Mouse (Mus musculus) ES-E14 (cell line): ENCODE measurements around the gene Chtf18. TPM values are rescaled to one million over a fixed set of nuclear protein-coding genes. Genes with fewer than 3 reads are reported as not detected.

Experiments
- DNase-seq: peaks from one replicate; pipeline ENCODE4 v3.0.0-alpha.2; 2013; ENCODE audit warnings: low read depth, low spot score
- H3K27ac ChIP-seq: 2 replicates; pipeline ENCODE4 v1.5.1; 2012; ENCODE audit warnings: low read depth, mild to moderate bottlenecking, low read length, moderate library complexity, mixed read lengths; ENCODE audit not compliant: poor library complexity, insufficient read depth, severe bottlenecking
- H3K36me3 ChIP-seq: 2 replicates; pipeline ENCODE4 v1.6.1; 2012; ENCODE audit warnings: mild to moderate bottlenecking, low read length, moderate library complexity, mixed read lengths; ENCODE audit not compliant: control insufficient read depth, poor library complexity, insufficient read depth, severe bottlenecking
- H3K4me1 ChIP-seq, 2 experiments: fragments of 150-350 bp in 1 of 2; sonication (generic) in 1 of 2; 2 replicates each; pipeline ENCODE4 v1.6.1; 2012; ENCODE audit warnings: low read length in 2 of 2, mild to moderate bottlenecking in 1 of 2, mixed read lengths in 1 of 2; ENCODE audit not compliant: control insufficient read depth in 2 of 2, insufficient read depth in 2 of 2, poor library complexity in 1 of 2
- H3K4me3 ChIP-seq, 2 experiments: fragments of 150-350 bp in 1 of 2; sonication (generic) in 1 of 2; 2 replicates each; pipeline ENCODE4 v1.5.1; 2012; ENCODE audit warnings: low read length in 2 of 2, low read depth in 1 of 2, mild to moderate bottlenecking in 1 of 2, mixed read lengths in 1 of 2; ENCODE audit not compliant: insufficient read depth in 1 of 2, poor library complexity in 1 of 2, severe bottlenecking in 1 of 2
- H3K9ac ChIP-seq: 2 replicates; pipeline ENCODE4 v1.6.1; 2012; ENCODE audit warnings: low read depth, mild to moderate bottlenecking, low read length, mixed read lengths; ENCODE audit not compliant: poor library complexity, insufficient read depth, severe bottlenecking
- H3K9me3 ChIP-seq: fragments of 150-350 bp; sonication (generic); 2 replicates; pipeline ENCODE4 v1.6.1; 2012; ENCODE audit warnings: low read depth, mild to moderate bottlenecking, low read length; ENCODE audit not compliant: control insufficient read depth, insufficient read depth
- CHD2 ChIP-seq: IDR thresholded peaks from 2 replicates; pipeline ENCODE4 v1.6.1; 2014; ENCODE audit warnings: mild to moderate bottlenecking, low read depth, low read length, inconsistent platforms
- HCFC1 ChIP-seq: IDR thresholded peaks from 2 replicates; pipeline ENCODE4 v1.6.1; 2012; ENCODE audit warnings: low read length, inconsistent platforms, borderline replicate concordance; ENCODE audit not compliant: insufficient read depth
- MAFK ChIP-seq: IDR thresholded peaks from 2 replicates; pipeline ENCODE4 v1.6.1; 2014; ENCODE audit warnings: mild to moderate bottlenecking, low read depth, low read length, inconsistent platforms; ENCODE audit not compliant: insufficient read depth
- ZC3H11A ChIP-seq: IDR thresholded peaks from 2 replicates; pipeline ENCODE4 v1.6.1; 2012; ENCODE audit warnings: low read depth, mild to moderate bottlenecking, inconsistent platforms, low read length, borderline replicate concordance
- ZNF384 ChIP-seq: IDR thresholded peaks from 2 replicates; pipeline ENCODE4 v1.6.1; 2012; ENCODE audit warnings: low read depth, low read length, inconsistent platforms
- in situ Hi-C, 2 experiments: fragments of 600-800 bp; cut with MboI; formaldehyde crosslinking; loops; one replicate each; pipeline ENCODE4 v1.15.1; 2025; ENCODE audit warnings: low sequenced_read_pairs in 2 of 2, inconsistent platforms in 1 of 2; ENCODE audit not compliant: unreplicated experiment in 2 of 2
- total RNA-seq: library from RNA; depleted of rRNA; stranded (reverse); fragments of 300-350 nt; gene quantifications from 2 replicates; pipeline ENCODE4 v1.2.3, GENCODE M21; 2012

Chtf18 gene
- total RNA-seq, 1 experiment = 102 TPM

DNA sequence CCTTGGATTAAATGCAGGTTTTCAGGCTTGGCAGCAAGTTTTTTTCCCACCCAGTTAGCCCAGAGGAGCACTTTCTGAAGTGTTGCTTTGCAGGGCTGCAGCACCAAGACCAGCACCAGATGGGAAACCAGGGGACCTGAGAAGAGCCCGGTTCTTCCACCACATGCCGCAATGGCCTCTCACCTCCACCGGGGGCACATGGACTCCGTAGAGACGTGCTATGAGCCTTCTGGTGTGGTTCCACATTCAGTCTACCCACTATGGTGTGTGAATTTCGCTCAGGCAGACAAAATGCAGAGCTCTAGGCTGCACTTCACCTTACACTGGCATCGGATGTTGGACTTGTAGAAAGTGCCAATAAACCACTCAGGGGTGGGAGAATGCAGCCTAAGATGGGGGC lies 40.9 kb downstream of the Chtf18 start:
- in situ Hi-C loops = no loop called here
- Histone ChIP-seq H3K27ac (no peak overlapping the region), H3K9me3 (no peaks in the 10 kb centered on the region), H3K9ac (no peak overlapping the region), H3K36me3 (no peaks in the 10 kb centered on the region), H3K4me1 (no peaks in the 10 kb centered on the region), H3K4me3 (no peak overlapping the region)
- TF ChIP-seq CHD2 (no peak), MAFK (no peak), ZC3H11A (no peak), HCFC1 (no peak), ZNF384 (no peak)
- no peak for DNase-seq

DNA sequence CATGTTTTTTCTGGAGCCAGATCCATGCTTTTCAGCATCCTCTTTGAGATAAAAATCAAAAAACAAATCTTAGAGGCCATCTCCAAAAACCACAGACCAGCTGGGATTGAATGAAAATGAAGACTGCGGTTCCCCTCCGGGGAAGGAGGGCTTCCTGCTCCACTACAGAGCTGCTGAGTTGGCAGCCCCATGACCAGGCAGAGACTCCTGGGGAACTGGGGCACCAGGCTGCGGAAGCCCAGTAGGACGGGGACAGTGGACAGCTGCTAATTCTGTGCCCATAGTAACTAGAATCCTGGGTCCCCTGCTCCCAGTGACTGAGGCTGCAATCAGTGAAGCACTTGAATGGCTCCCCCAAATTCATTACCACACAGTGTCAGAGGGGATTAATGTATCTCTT lies 45.6 kb downstream of the Chtf18 start:
- in situ Hi-C loops = no loop called here
- DNase-seq = no peak
- Histone ChIP-seq H3K27ac (no peak overlapping the region), H3K9ac (no peak overlapping the region), H3K36me3 (no peaks in the 10 kb centered on the region), H3K4me3 (no peak overlapping the region), H3K9me3 (no peaks in the 10 kb centered on the region), H3K4me1 (peaks cover 4 to 17% of the 10 kb centered on the region in 2 experiments; a peak in 3 of 4 replicates)
- TF ChIP-seq ZNF384 (no peak), CHD2 (no peak), MAFK (no peak), ZC3H11A (no peak), HCFC1 (no peak)

DNA sequence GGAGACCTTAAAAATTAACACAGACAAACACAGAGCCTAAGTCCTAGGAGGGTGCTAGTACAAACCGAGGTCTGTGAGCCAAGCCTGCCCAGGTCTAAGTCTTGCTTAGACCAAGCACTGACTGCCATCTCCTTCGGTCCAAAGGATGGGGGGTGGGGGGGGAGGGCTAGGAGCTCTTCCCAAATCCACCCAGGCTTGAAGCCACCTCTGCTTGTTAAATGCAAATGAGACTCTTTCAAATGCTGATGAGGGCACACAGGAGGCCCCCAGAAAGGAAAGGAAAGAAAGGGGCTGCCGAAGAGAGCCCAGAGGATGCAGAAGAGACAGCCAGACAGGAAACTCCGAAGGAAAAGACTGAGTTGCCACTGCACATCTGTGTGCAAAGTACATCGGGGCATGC lies 47.4 kb downstream of the Chtf18 start:
- H3K4me1 ChIP-seq = peaks cover 4 to 17% of the 10 kb centered on the region in 2 experiments; a peak in 3 of 4 replicates
- DNase-seq = peak; percentile 77
- no peak overlapping the region for H3K27ac ChIP-seq
- TF ChIP-seq ZNF384 (no peak), HCFC1 (no peak), ZC3H11A (no peak), CHD2 (no peak), MAFK (no peak)
- no peak overlapping the region for H3K4me3 ChIP-seq
- in situ Hi-C loops = no loop called here
- no peaks in the 10 kb centered on the region for H3K9me3 ChIP-seq
- H3K36me3 ChIP-seq = no peaks in the 10 kb centered on the region
- H3K9ac ChIP-seq = no peak overlapping the region

- DNase-seq = no peak
- H3K9ac ChIP-seq = no peak overlapping the region
- in situ Hi-C loops = no loop called here
- H3K36me3 ChIP-seq = no peaks in the 10 kb centered on the region
- no peak overlapping the region for H3K4me3 ChIP-seq
- H3K27ac ChIP-seq = no peak overlapping the region
- H3K4me1 ChIP-seq = peaks cover 4 to 17% of the 10 kb centered on the region in 2 experiments; a peak in 3 of 4 replicates
- TF ChIP-seq ZC3H11A (no peak), HCFC1 (no peak), CHD2 (no peak), ZNF384 (no peak), MAFK (no peak)
- H3K9me3 ChIP-seq = no peaks in the 10 kb centered on the region
These were observed 49.2 kb downstream of the Chtf18 start for GRCm38 (mm10) chr17:25677969-25678368.

- DNase-seq = no peak
- in situ Hi-C loops = no loop called here
- H3K9ac ChIP-seq = no peak overlapping the region
- no peak overlapping the region for H3K4me3 ChIP-seq
- H3K9me3 ChIP-seq = no peaks in the 10 kb centered on the region
- H3K4me1 ChIP-seq = peaks cover 0 to 7% of the 10 kb centered on the region in 2 experiments; a peak in 1 of 4 replicates
- no peak for TF ChIP-seq ZC3H11A
- no peak for TF ChIP-seq MAFK
- TF ChIP-seq CHD2 = no peak
- no peak for TF ChIP-seq HCFC1
- no peak for TF ChIP-seq ZNF384
- no peak overlapping the region for H3K27ac ChIP-seq
- no peaks in the 10 kb centered on the region for H3K36me3 ChIP-seq
These were observed 54.2 kb downstream of the Chtf18 start for GRCm38 (mm10) chr17:25672982-25673381.
